Mouse (Mus musculus): ENCODE measurements around the gene Slc37a4.
A peak's percentile ranks its signal among the peaks of the same experiment; 100 is the strongest.
"Not testable (repeated sequence)": the region's sequence is repeated elsewhere in the genome, so short reads cannot be mapped to it uniquely, and the experiment has no call there.

Slc37a4 gene

GRCm38 (mm10) chr9:44396684-44397411 is at the start of gene Slc37a4:
Gene Slc37a4 (plus strand): TSS chr9:44396852.
- DNase-seq (ENCODE audit: low spot score in 2 of 2), result peak; percentile 97 to 99

DNA sequence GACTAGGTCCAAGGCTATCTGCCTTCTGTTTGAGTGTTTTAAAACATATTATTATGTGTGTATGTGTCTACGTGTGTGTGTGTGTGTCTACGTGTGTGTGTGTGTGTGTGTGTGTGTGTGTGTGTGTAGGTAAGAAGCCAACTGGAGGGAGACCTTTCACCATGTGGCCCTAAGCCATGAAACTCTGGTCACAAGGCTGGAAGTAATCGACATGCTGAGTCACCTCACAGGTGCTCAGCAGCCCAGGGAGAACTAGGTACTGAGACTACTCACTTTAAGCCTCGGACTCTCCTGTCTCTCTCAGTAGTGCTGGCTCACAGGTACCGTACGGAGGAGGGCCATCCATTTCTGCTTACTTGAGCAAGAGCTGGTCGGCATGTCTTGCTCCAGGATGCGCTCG is 49.5 kb upstream of the Slc37a4 start:
- DNase-seq (ENCODE audit: low spot score in 2 of 2), result no peak

GRCm38 (mm10) chr9:44347621-44348020 is 49.0 kb upstream of the Slc37a4 start:
- DNase-seq (ENCODE audit: low spot score in 2 of 2), result no peak

DNA sequence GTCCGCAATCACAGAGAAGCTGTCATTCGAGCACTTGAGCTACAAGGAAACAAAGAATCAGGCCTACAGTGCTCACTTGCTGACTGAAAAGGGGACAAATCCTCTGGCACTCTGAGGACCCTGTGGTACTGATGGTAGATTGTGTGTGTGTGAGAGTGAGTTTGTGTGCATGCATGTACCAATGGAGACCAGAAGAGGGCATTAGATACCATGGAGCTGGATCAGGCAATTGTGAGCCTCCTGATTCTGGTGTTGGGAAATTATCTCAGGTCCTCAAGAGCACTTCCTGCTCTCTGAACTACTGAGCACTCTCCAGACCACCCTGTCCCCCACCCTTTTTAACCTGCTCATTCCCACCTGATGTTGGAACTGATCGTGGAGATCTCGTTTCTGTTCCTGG is 48.1 kb upstream of the Slc37a4 start:
- DNase-seq (ENCODE audit: low spot score in 2 of 2), result no peak

GRCm38 (mm10) chr9:44351396-44351795 is 45.3 kb upstream of the Slc37a4 start:
- no peak for DNase-seq (ENCODE audit: low spot score in 2 of 2)

DNA sequence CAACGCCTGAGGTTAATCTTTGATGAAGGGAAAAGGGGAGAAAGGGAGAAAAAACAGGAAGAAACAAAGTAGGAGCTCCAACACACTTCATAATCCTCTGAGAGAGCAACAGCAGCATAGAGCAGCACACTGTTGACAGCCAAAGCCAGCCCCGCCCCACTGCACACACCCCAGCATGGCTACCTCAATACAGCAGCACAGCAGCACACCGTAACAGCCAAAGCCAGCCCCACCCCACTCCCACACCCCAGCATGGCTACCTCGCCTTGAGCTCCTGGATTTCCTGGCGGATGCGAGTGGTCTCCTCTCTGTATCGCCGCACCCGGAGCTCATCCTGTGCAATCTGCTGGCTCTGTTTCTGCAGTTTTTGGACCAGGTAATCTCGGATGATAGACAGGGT is 44.3 kb upstream of the Slc37a4 start:
- no peak for DNase-seq (ENCODE audit: low spot score in 2 of 2)

DNA sequence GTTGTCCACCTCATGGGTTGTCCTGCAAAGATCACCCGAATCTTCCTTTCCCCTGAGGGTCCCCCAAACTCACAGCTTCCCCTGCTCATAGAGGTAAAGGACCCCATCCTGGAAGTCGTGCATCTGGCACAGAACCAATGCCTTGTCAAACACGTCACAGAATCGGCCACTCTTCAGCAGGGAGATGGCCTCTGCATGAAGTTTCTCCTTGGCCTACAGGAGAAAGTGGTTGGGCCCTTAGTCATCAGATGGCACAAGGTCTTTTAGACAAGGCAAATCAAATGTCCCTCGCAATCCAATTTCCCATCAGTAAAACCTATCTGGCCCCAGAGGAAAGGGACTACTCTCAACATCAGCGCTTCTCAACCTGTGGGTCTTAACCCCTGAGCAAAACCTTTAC is 43.5 kb upstream of the Slc37a4 start:
- no peak for DNase-seq (ENCODE audit: low spot score in 2 of 2)

DNA sequence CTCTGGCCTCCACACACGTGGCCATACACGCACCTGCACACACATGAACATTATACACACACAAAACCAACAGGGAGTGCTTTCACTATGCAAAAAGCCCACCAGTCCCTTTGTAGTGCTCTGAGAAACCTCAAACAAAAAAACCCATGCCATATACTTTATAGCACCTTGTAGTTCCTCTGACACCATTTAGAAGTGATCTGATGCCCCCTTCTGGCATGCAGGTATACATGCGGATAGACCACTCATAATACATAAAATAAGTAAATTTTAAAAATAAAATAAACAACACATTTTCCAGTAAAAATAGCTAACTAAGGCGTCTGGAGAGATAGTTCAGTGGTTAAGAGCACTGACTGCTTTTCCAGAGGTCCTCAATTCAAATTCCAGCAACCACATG is 39.4 kb upstream of the Slc37a4 start:
- DNase-seq (ENCODE audit: low spot score in 2 of 2), result peak in 1 of 2 experiments; percentile 31

- peak; percentile 95 to 97 for DNase-seq (ENCODE audit: low spot score in 2 of 2)
These were observed 35.3 kb upstream of the Slc37a4 start, which contains the start of gene Vps11 for GRCm38 (mm10) chr9:44361190-44361917. Gene Vps11 (minus strand): TSS chr9:44361670.

GRCm38 (mm10) chr9:44361931-44362330 is 34.7 kb upstream of the Slc37a4 start:
- DNase-seq (ENCODE audit: low spot score in 2 of 2), result not testable (repeated sequence)

DNA sequence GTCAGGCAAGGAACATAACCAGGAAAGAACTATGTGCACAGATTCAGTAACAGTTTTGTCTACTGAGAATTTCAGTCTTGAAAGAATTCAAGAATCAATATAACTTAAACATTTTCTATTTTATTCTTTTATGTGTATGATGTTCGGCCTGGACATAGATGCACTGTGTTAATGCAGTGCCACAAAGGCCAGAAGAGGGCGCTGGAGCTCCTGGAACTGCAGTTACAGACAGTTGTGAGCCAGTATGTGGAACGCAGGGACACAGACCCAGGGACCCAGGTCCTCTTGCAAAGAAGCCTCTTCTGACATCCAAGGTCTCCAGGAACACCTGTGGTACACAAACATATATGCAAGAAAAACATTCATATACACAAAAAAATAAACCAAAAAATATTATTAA is 32.2 kb upstream of the Slc37a4 start:
- peak in 1 of 2 experiments; percentile 48 for DNase-seq (ENCODE audit: low spot score in 2 of 2)

DNA sequence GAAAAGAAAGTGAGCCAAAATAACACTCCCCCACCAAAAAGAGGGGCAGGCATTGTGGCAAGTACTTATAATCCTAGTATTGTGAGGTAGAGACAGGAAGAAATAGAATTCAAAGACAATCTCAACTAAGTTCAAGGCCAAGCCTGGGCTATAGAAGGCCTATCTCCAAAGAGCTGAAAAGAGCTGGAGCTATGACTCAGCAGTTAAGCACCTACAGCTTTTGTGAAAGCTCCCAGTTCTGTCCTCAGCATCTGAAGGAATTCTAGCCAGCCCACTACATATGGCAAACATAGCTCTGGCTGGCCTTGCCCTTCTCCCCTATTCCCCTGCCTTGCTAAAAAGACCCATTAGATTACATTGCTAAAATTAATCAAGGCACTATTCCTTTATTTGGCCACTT is 23.3 kb upstream of the Slc37a4 start:
- DNase-seq (ENCODE audit: low spot score in 2 of 2), result no peak

GRCm38 (mm10) chr9:44376141-44376540 is 20.5 kb upstream of the Slc37a4 start:
- no peak for DNase-seq (ENCODE audit: low spot score in 2 of 2)

DNA sequence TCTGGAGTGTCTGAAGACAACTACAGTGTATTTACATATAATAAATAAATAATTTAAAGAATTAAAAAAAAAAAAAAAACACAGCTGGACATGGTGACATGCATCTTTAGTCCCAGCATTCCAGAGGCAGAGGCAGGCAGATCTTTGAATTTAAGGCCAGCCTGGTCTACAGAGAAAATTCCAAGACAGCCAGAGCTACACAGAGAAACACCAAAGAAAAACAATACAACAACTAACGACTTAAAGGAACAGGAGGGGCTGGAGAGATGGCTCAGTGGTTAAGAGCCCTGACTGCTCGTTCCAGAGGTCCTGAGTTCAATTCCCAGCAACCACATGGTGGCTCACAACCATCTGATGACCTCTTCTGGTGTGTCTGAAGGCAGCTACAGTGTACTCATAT is 19.3 kb upstream of the Slc37a4 start:
- not testable (repeated sequence) for DNase-seq (ENCODE audit: low spot score in 2 of 2)

DNA sequence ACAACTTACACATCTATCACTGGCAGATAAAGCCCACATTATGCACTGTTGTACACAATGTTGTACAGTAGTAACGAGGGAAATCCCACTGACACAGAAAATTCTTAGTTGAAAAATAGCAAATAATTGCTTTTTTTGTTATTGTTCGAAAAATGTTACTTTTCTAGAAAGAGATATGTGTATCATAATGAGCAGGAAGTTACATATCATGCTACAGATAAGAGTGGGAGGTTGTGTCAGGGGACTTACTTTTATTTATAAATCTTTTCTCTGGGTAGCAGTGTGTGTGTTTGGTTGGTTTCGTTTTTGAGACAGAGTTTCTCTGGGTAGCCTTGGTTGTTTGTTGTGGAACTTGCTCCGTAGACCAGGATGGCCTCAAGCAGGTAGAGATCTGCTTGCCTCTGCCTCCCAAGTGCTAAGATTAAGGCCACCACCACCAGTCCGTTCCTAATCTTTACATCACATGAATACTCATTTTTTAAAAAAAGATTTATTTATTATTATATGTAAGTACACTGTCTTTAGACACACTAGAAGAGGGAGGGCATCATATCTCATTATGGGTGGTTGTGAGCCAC is 18.4 kb upstream of the Slc37a4 start:
- no peak for DNase-seq (ENCODE audit: low spot score in 2 of 2)

- peak; percentile 100 for DNase-seq (ENCODE audit: low spot score in 2 of 2)
These were observed 17.4 kb upstream of the Slc37a4 start, which contains the start of gene Hyou1 for GRCm38 (mm10) chr9:44379054-44379834. Gene Hyou1 (plus strand): TSS chr9:44379490.

DNA sequence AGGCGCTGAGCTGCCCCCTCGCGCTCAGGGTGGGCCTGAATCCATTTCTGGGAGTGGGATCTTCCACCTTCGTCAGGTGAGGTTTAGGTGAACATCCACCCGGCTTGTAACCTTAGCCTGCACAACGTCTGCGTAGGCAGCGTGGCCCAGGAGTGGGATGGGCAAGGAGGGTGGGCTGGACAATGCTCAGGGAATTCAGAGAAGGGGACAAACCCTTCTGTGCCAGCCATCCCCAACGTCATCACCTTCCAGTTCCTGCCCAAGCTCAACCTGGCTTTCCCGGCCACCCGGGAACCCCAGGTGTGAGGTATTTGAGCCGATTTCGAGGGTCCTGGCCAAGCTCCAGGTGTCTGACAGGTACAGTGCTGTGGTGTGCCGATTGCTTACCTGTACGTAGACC is 16.8 kb upstream of the Slc37a4 start:
- DNase-seq (ENCODE audit: low spot score in 2 of 2), result no peak

DNA sequence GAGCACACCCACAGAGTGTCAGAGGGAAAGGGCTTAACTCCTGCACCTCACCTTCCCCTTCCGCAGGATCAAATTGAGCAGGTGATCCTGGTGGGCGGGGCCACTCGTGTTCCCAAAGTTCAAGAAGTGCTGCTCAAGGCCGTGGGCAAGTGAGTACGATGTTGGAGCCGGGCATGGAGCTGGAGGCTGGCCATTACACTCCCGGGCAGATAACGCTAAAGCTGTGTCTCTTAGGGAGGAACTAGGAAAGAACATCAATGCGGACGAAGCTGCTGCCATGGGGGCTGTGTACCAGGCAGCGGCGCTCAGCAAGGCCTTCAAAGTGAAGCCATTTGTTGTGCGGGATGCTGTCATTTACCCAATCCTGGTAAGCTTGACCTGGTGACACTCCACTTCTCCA is 12.1 kb upstream of the Slc37a4 start:
- no peak for DNase-seq (ENCODE audit: low spot score in 2 of 2)

DNA sequence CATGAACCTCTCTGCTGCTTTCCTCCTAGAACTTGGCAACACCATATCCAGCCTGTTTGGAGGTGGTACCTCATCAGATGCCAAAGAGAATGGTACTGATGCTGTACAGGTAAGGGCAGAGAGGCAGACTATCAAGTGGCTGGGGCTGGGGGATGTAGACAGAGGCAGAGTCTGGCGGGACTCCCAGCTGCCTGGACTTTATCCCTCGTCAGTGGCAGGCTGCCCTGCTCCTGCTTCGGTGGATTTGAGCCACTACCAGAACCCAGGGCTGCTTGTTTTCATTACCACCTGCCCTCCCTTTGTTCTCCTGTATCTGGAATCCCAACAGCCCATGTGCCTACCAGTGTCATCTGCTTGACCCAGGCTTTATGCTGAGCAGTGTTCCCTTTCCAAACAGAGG is 9.4 kb upstream of the Slc37a4 start:
- no peak for DNase-seq (ENCODE audit: low spot score in 2 of 2)

DNA sequence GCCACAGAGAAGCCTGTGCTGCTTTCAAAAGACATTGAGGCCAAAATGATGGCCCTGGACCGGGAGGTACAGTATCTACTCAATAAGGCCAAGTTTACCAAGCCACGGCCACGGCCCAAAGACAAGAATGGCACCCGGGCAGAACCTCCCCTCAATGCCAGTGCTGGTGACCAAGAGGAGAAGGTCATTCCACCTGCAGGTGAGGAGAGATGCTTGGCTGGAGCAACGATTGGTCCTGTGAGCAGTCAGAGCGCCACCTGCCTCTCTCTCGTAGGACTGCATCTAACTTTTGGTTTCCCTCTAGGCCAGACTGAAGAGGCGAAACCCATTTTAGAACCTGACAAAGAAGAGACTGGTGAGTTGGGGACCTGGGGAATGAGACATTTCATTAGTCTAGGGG is 7.4 kb upstream of the Slc37a4 start:
- peak; percentile 46 to 61 for DNase-seq (ENCODE audit: low spot score in 2 of 2)

DNA sequence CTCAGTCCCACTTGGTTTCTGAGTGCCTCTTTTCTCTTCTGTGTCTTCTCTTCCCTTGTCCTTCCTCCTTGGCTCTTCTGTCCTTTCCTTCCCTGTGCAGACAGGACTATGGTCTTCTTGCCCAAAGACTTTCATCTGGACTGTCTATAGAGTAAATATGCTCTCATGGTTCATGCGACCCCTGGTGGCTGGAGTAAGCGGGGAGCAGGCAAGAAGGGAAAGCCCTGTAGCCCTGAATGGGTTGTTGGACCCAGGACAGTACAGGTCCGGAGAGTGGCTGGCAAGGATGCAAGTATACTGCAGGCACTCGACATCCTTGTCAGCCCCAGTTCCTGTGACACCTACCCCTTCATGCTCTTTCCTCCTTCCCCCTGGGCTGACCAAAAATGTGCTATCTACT is 5.2 kb upstream of the Slc37a4 start:
- DNase-seq (ENCODE audit: low spot score in 2 of 2), result peak; percentile 66 to 78

GRCm38 (mm10) chr9:44398087-44398486 is 1.4 kb downstream of the Slc37a4 start:
- no peak for DNase-seq (ENCODE audit: low spot score in 2 of 2)
